Mouse (Mus musculus): ENCODE data around the gene Fbxw9. TPM values are rescaled to one million over a fixed set of nuclear protein-coding genes. Genes with fewer than 3 reads are reported as not detected.
A peak's percentile ranks its signal among the peaks of the same experiment; 100 is the strongest.

Gene Fbxw9
- total and polyA plus RNA-seq, 3 experiments: 7.3 to 21.9 (median 11.7) TPM

GRCm38 (mm10) chr8:85083108-85083813, 23.4 kb downstream of the Fbxw9 start, which contains the start of gene Man2b1:
Gene Man2b1 (plus strand): TSS chr8:85083270.
- peak; percentile 96 for DNase-seq (ENCODE audit: extremely low read depth)
- Histone ChIP-seq H3K79me2 (replicated peaks; ENCODE audit: control insufficient read depth, extremely low read depth, insufficient read depth, poor library complexity, severe bottlenecking) (peaks cover 16% of the 10 kb centered on the region), H3K27ac (ENCODE audit: insufficient read depth, low read depth) (no peak within 1 kb of the TSS), H3K4me1 (ENCODE audit: control insufficient read depth in 1 of 2, insufficient read depth in 2 of 2) (peaks cover 7 to 39% of the 10 kb centered on the region in 2 experiments; a peak in 3 of 4 replicates), H3K9me3 (replicated peaks; ENCODE audit: low read length) (no peaks in the 10 kb centered on the region), H3K36me3 (replicated peaks in 1 of 2; ENCODE audit: control insufficient read depth in 1 of 2, insufficient read depth in 1 of 2, low read length in 1 of 2) (peaks cover 35 to 48% of the 10 kb centered on the region in 2 experiments), H3K4me3 (replicated peaks in 1 of 3; ENCODE audit: low read depth in 2 of 3, low read length in 2 of 3, poor library complexity in 1 of 3) (peak within 1 kb of the TSS; percentile 78 to 86 (median 79)), H3K4me2 (ENCODE audit: insufficient read depth, low read depth, poor library complexity, severe bottlenecking) (peak within 1 kb of the TSS; percentile 89), H3K9ac (ENCODE audit: insufficient read depth, low read depth) (peak within 1 kb of the TSS; percentile 79), H3K27me3 (replicated peaks) (no peaks in the 10 kb centered on the region)
- in situ Hi-C loops (cut with MboI; ENCODE audit: low pct_ligation_motif_present, low pct_unique_long_range_greater_than_20kb, low sequenced_read_pairs): no loop called here
- dilution Hi-C loops (cut with MboI; ENCODE audit: extremely low pct_ligation_motif_present, extremely low pct_unique_long_range_greater_than_20kb, low sequenced_read_pairs): no loop called here
- no peak for TF ChIP-seq ZKSCAN1 (IDR thresholded peaks at IDR 0.05; ENCODE audit: borderline replicate concordance, low read depth, low read length)
- TF ChIP-seq MYC (IDR thresholded peaks at IDR 0.05; ENCODE audit: low read depth, low read length): peak; percentile 12; the same call in 1 of the 2 replicates
- no peak for TF ChIP-seq MAFK (IDR thresholded peaks at IDR 0.05; ENCODE audit: insufficient replicate concordance, low read length)
- no peak for TF ChIP-seq ZNF384 (IDR thresholded peaks at IDR 0.05; ENCODE audit: low read depth, low read length)
- 0 out of 2 replicates have a peak, but pooled peaks have one; percentile 23 for TF ChIP-seq IRF4 (IDR thresholded peaks at IDR 0.05; ENCODE audit: low read depth, low read length)
- TF ChIP-seq UBTF (IDR thresholded peaks at IDR 0.05; ENCODE audit: low read depth, low read length): no peak
- no peak for TF ChIP-seq CTCF (conservative IDR thresholded peaks at IDR 0.05 in 1 of 2, IDR thresholded peaks at IDR 0.05 in 1 of 2; ENCODE audit: low read depth in 2 of 2, low read length in 2 of 2)
- TF ChIP-seq TCF12 (IDR thresholded peaks at IDR 0.05; ENCODE audit: low read depth, low read length): peak; percentile 47; the same call in 1 of the 2 replicates
- TF ChIP-seq RCOR1 (conservative IDR thresholded peaks at IDR 0.05; ENCODE audit: low read depth, low read length): no peak
- TF ChIP-seq E2F4 (IDR thresholded peaks at IDR 0.05; ENCODE audit: insufficient replicate concordance, low read depth, low read length): no peak
- peak; percentile 74 for TF ChIP-seq MAX (IDR thresholded peaks at IDR 0.05; ENCODE audit: low read length)
- peak; percentile 49 for TF ChIP-seq CHD2 (IDR thresholded peaks at IDR 0.05; ENCODE audit: low read length)
- TF ChIP-seq USF1 (IDR thresholded peaks at IDR 0.05; ENCODE audit: low read depth, low read length): peak; percentile 30; the same call in 1 of the 2 replicates
- no peak for TF ChIP-seq RAD21 (IDR thresholded peaks at IDR 0.05; ENCODE audit: low read depth, low read length)
- TF ChIP-seq GABPA (IDR thresholded peaks at IDR 0.05; ENCODE audit: insufficient replicate concordance, low read depth, low read length): no peak
- no peak for TF ChIP-seq ETS1 (conservative IDR thresholded peaks at IDR 0.05; ENCODE audit: low read depth, low read length)
- TF ChIP-seq NELFE (IDR thresholded peaks at IDR 0.05; ENCODE audit: low read depth, low read length): peak; percentile 84
- 0 out of 2 replicates have a peak, but pooled peaks have one; percentile 61 for TF ChIP-seq TBP (conservative IDR thresholded peaks at IDR 0.05; ENCODE audit: low read depth, low read length)
- TF ChIP-seq MEF2A (IDR thresholded peaks at IDR 0.05; ENCODE audit: borderline replicate concordance, low read depth, low read length): peak; percentile 44; the same call in 1 of the 2 replicates
- no peak for TF ChIP-seq KAT2A (IDR thresholded peaks at IDR 0.05; ENCODE audit: insufficient replicate concordance, low read length)
- TF ChIP-seq PAX5 (IDR thresholded peaks at IDR 0.05; ENCODE audit: low read length): no peak
- peak; percentile 90 for TF ChIP-seq BHLHE40 (IDR thresholded peaks at IDR 0.05; ENCODE audit: low read depth, low read length)
- peak; percentile 76 for TF ChIP-seq ELF1 (IDR thresholded peaks at IDR 0.05; ENCODE audit: low read depth, low read length)
- TF ChIP-seq ZC3H11A (IDR thresholded peaks at IDR 0.05; ENCODE audit: low read depth, low read length): no peak
- TF ChIP-seq EP300 (IDR thresholded peaks at IDR 0.05; ENCODE audit: low read length): no peak
- no peak for TF ChIP-seq CHD1 (IDR thresholded peaks at IDR 0.05; ENCODE audit: low read depth, low read length)
- TF ChIP-seq POLR2A (IDR thresholded peaks at IDR 0.05; ENCODE audit: low read depth, low read length): peak; percentile 94
- TF ChIP-seq SMC3 (IDR thresholded peaks at IDR 0.05; ENCODE audit: low read depth, low read length): no peak
- TF ChIP-seq JUND (conservative IDR thresholded peaks at IDR 0.05; ENCODE audit: low read depth, low read length): no peak
- TF ChIP-seq SIN3A (IDR thresholded peaks at IDR 0.05; ENCODE audit: low read length): peak; percentile 72
- TF ChIP-seq POLR2AphosphoS2 (IDR thresholded peaks at IDR 0.05; ENCODE audit: low read depth, low read length): peak; percentile 90
- 0 out of 2 replicates have a peak, but pooled peaks have one; percentile 30 for TF ChIP-seq NRF1 (IDR thresholded peaks at IDR 0.05; ENCODE audit: low read depth, low read length)
- TF ChIP-seq USF2 (conservative IDR thresholded peaks at IDR 0.05; ENCODE audit: low read depth, low read length): no peak
- TF ChIP-seq MXI1 (IDR thresholded peaks at IDR 0.05; ENCODE audit: low read depth, low read length): peak; percentile 79
- TF ChIP-seq ZMIZ1 (IDR thresholded peaks at IDR 0.05; ENCODE audit: low read depth, low read length): peak; percentile 88
- TF ChIP-seq HCFC1 (IDR thresholded peaks at IDR 0.05; ENCODE audit: low read depth, low read length): peak; percentile 71
- no peak for TF ChIP-seq JUN (IDR thresholded peaks at IDR 0.05; ENCODE audit: insufficient read depth, low read depth, low read length)
- TF ChIP-seq MAZ (IDR thresholded peaks at IDR 0.05; ENCODE audit: low read depth, low read length): no peak

Data from CH12.LX (cell line).